Mouse (Mus musculus) stomach, postnatal 0 days (tissue): ENCODE measurements at regions not wholly inside any gene's neighbourhood (a gene's known extent, or its start where the extent isn't known, plus 50 kb on each side); places are given as distances from the start of the nearest gene placed in this dataset.

Experiments
- ATAC-seq: fragments of 200-750 bp; cut with Nextera tagmentation; 2 replicates; pipeline ENCODE4 v1.8.0; 2017; ENCODE audit not compliant: low FRiP score, low TSS enrichment
- DNase-seq: peaks from one replicate; pipeline ENCODE4 v3.0.0-alpha.2; 2016; ENCODE audit warnings: low spot score
- H3K27ac ChIP-seq: fragments of 300-500 bp; sonication (generic); replicated peaks from 2 replicates; pipeline ENCODE4 v1.5.1; 2014; ENCODE audit warnings: mild to moderate bottlenecking, control low read depth
- H3K27me3 ChIP-seq: fragments of 300-500 bp; sonication (generic); 2 replicates; pipeline ENCODE4 v1.6.1; 2014; ENCODE audit warnings: low read length; ENCODE audit not compliant: control insufficient read depth, insufficient read depth
- H3K36me3 ChIP-seq: fragments of 300-500 bp; sonication (generic); 2 replicates; pipeline ENCODE4 v1.6.1; 2014; ENCODE audit warnings: low read length, mixed read lengths; ENCODE audit not compliant: control insufficient read depth, insufficient read depth
- H3K4me1 ChIP-seq: fragments of 300-500 bp; sonication (generic); replicated peaks from 2 replicates; pipeline ENCODE4 v1.6.1; 2014; ENCODE audit warnings: antibody characterized with exemption; ENCODE audit not compliant: control insufficient read depth, insufficient read depth
- H3K4me2 ChIP-seq: fragments of 300-500 bp; sonication (generic); replicated peaks from 2 replicates; pipeline ENCODE4 v1.6.1; 2014; ENCODE audit warnings: low read depth, mild to moderate bottlenecking, control low read depth, moderate library complexity
- H3K4me3 ChIP-seq: fragments of 300-500 bp; sonication (generic); 2 replicates; pipeline ENCODE4 v1.5.1; 2014; ENCODE audit warnings: low read depth, low read length, control low read depth
- H3K9ac ChIP-seq: fragments of 300-500 bp; sonication (generic); 2 replicates; pipeline ENCODE4 v1.6.1; 2014; ENCODE audit warnings: mild to moderate bottlenecking, low read length, control low read depth, mixed read lengths
- H3K9me3 ChIP-seq: fragments of 300-500 bp; sonication (generic); 2 replicates; pipeline ENCODE4 v1.6.1; 2016; ENCODE audit warnings: low read length; ENCODE audit not compliant: control insufficient read depth
- CTCF ChIP-seq: IDR thresholded peaks from 2 replicates; pipeline ENCODE4 v1.5.1; 2016; ENCODE audit warnings: antibody characterized with exemption, low read depth, mild to moderate bottlenecking, moderate library complexity
- EP300 ChIP-seq: optimal IDR thresholded peaks from 2 replicates; pipeline ENCODE3; 2016; ENCODE audit warnings: antibody characterized with exemption
- WGBS: fragments of 180-500 bp; shearing (Covaris S2); extraction: QIAGEN DNeasy Blood & Tissue Kit; methylation state at CpG from one replicate; pipeline ENCODE4 v1.1.7; 2014; 5-methylcytosine and 5-hydroxymethylcytosine counted together

GRCm38 (mm10) chr9:43934012-43934690, 109.0 kb upstream of the Thy1 start:
- DNase-seq (no peak), ATAC-seq (0 out of 2 replicates have a peak, but pooled peaks have one; percentile 38)
- Histone ChIP-seq H3K4me3 (no peak overlapping the region), H3K4me1 (no peaks in the 10 kb centered on the region), H3K27me3 (no peaks in the 10 kb centered on the region), H3K4me2 (no peak overlapping the region), H3K36me3 (no peaks in the 10 kb centered on the region), H3K27ac (no peak overlapping the region), H3K9ac (no peak overlapping the region), H3K9me3 (no peaks in the 10 kb centered on the region)
- 21% methylated on average over 18 of the region's 18 CpGs for WGBS
- no peak for TF ChIP-seq CTCF

- Histone ChIP-seq H3K9ac (no peak overlapping the region), H3K9me3 (no peaks in the 10 kb centered on the region), H3K36me3 (no peaks in the 10 kb centered on the region), H3K27ac (no peak overlapping the region), H3K4me3 (no peak overlapping the region), H3K4me2 (no peak overlapping the region), H3K4me1 (no peaks in the 10 kb centered on the region), H3K27me3 (no peaks in the 10 kb centered on the region)
- DNase-seq (peak; percentile 20), ATAC-seq (no peak)
- 7% methylated on average over 5 of the region's 5 CpGs for WGBS
- TF ChIP-seq CTCF (peak; percentile 29; the same call in 1 of the 2 replicates), EP300 (no peak)
Measured at GRCm38 (mm10) chr9:43934691-43935064, 108.5 kb upstream of the Thy1 start.

- H3K9ac ChIP-seq, result no peak overlapping the region
- no peaks in the 10 kb centered on the region for H3K9me3 ChIP-seq
- no peak for DNase-seq
- no peak overlapping the region for H3K4me3 ChIP-seq
- WGBS, result 66% methylated on average over 11 of the region's 11 CpGs
- H3K4me2 ChIP-seq, result no peak overlapping the region
- no peak overlapping the region for H3K27ac ChIP-seq
- no peaks in the 10 kb centered on the region for H3K27me3 ChIP-seq
- ATAC-seq, result no peak
- TF ChIP-seq EP300 (no peak), CTCF (no peak)
- H3K4me1 ChIP-seq, result no peaks in the 10 kb centered on the region
- no peaks in the 10 kb centered on the region for H3K36me3 ChIP-seq
Measured at GRCm38 (mm10) chr9:43939336-43939735, 103.8 kb upstream of the Thy1 start.

GRCm38 (mm10) chr9:43942147-43942546, 101.0 kb upstream of the Thy1 start:
- Histone ChIP-seq H3K9ac (no peak overlapping the region), H3K27me3 (no peaks in the 10 kb centered on the region), H3K36me3 (no peaks in the 10 kb centered on the region), H3K9me3 (no peaks in the 10 kb centered on the region), H3K4me2 (no peak overlapping the region), H3K4me1 (no peaks in the 10 kb centered on the region), H3K27ac (no peak overlapping the region), H3K4me3 (no peak overlapping the region)
- WGBS, result 81% methylated on average over 5 of the region's 5 CpGs
- TF ChIP-seq CTCF, result no peak
- no peak for TF ChIP-seq EP300
- DNase-seq (no peak), ATAC-seq (no peak)

- no peaks in the 10 kb centered on the region for H3K9me3 ChIP-seq
- TF ChIP-seq CTCF, result no peak
- no peak for TF ChIP-seq EP300
- no peak overlapping the region for H3K4me3 ChIP-seq
- H3K27me3 ChIP-seq, result no peaks in the 10 kb centered on the region
- 54% methylated on average over 6 of the region's 6 CpGs for WGBS
- no peak overlapping the region for H3K4me2 ChIP-seq
- DNase-seq (no peak), ATAC-seq (no peak)
- no peaks in the 10 kb centered on the region for H3K4me1 ChIP-seq
- no peak overlapping the region for H3K27ac ChIP-seq
- H3K36me3 ChIP-seq, result no peaks in the 10 kb centered on the region
- no peak overlapping the region for H3K9ac ChIP-seq
Measured at GRCm38 (mm10) chr9:43943522-43943921, 99.7 kb upstream of the Thy1 start.

- no peaks in the 10 kb centered on the region for H3K36me3 ChIP-seq
- TF ChIP-seq CTCF (no peak), EP300 (no peak)
- H3K27ac ChIP-seq, result no peak overlapping the region
- 65% methylated on average over 13 of the region's 13 CpGs for WGBS
- no peak overlapping the region for H3K4me3 ChIP-seq
- H3K4me2 ChIP-seq, result no peak overlapping the region
- no peaks in the 10 kb centered on the region for H3K9me3 ChIP-seq
- no peak for ATAC-seq
- no peaks in the 10 kb centered on the region for H3K27me3 ChIP-seq
- DNase-seq, result no peak
- no peaks in the 10 kb centered on the region for H3K4me1 ChIP-seq
- no peak overlapping the region for H3K9ac ChIP-seq
Measured at GRCm38 (mm10) chr9:43944816-43945741, 98.1 kb upstream of the Thy1 start.
